Comparison of ENCODE assay signal across 8 mouse cellular contexts in the genomic region with DNA sequence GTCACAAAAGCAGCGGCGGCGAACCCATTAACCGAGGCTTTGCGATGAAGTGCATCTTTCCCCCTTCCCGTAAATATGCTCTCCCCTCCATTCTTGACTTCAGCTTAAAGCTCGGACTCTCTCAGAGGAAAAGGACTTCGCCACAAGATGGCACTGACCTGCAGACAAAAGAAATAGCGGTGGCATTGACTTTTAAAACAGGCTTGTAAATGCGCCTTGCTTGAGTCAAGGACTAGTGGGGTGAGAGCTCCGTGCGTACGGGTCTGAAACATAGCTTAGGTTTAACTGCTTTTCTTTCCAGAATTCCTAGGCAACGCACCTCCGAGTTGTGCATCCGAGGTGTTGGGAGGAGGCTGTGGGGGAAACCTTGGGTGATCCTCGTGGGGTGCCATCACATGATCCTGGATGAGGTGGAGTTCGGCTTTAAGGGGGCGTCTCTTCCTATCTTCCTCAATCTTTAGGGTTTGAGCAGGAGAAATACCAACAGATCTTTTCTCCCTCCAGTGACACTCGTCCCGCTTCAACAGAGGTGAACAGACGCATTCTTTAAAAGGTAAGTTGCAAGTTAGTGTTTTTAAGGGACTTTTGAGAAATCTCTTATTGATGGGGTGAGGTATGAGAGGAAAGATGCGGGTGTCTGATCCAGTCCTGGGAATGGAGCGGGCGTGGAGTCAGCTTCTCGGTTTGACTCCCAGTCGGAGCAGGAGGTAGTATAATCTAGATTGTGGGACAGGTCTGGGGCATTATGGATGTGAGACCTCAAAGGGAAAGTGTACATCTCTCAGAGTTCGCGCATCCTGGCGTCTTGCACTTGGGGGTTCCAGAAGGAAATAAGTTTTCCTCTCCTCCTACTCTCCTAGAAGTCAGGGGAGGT. TPM values are rescaled to one million over a fixed set of nuclear protein-coding genes. Genes with fewer than 3 reads are reported as not detected.
A peak's percentile ranks its signal among the peaks of the same experiment; 100 is the strongest.
DNase-seq lines count a peak whose midpoint lies in the region; ATAC-seq and TF ChIP-seq lines count a peak whose summit lies in the region.

Gene Npy1r (plus strand): TSS at position 223 of the 874 bp plus-strand sequence.

- H3K9ac ChIP-seq in hindbrain, embryonic 15.5 days: peak within 1 kb of the TSS; percentile 44

- H3K27me3 ChIP-seq in hindbrain, embryonic 15.5 days: 0 out of 2 replicates have a peak, but pooled peaks cover 7% of the 10 kb centered on the region
- no peaks in the 10 kb centered on the region for H3K27me3 ChIP-seq in thymus, adult 2 months (ENCODE audit: control insufficient read depth, insufficient read depth, low read length)

- no peak for TF ChIP-seq POLR2A in thymus, adult 2 months (IDR thresholded peaks at IDR 0.05; ENCODE audit: control insufficient read depth, extremely low read depth, insufficient read depth, low read length, poor library complexity)

- peak; percentile 89 for ATAC-seq in hindbrain, embryonic 15.5 days (ENCODE audit: low FRiP score, low read depth)

- no peaks in the 10 kb centered on the region for H3K9me3 ChIP-seq in hindbrain, embryonic 15.5 days

- no peak within 1 kb of the TSS for H3K27ac ChIP-seq in hindbrain, embryonic 15.5 days (replicated peaks)
- H3K27ac ChIP-seq in thymus, adult 2 months (ENCODE audit: control insufficient read depth, insufficient read depth, low read length): no peak within 1 kb of the TSS

- DNase-seq in 416B (ENCODE audit: low read depth): peak; percentile 1
- DNase-seq in adrenal gland, postnatal 14 days: peak; percentile 47
- DNase-seq in forelimb bud, embryonic 11.5 days (ENCODE audit: low read depth, low spot score): peak; percentile 68
- DNase-seq in layer of hippocampus, postnatal 36 days: peak; percentile 62 to 66
- DNase-seq in lung, postnatal 10 days: peak; percentile 63
- DNase-seq in right cerebral cortex, postnatal 25 days: peak; percentile 60
- DNase-seq in thymus, adult 2 months: no peak

- no peaks in the 10 kb centered on the region for H3K36me3 ChIP-seq in hindbrain, embryonic 15.5 days
- H3K36me3 ChIP-seq in thymus, adult 2 months (ENCODE audit: control insufficient read depth, insufficient read depth, low read length): no peaks in the 10 kb centered on the region

- H3K4me2 ChIP-seq in hindbrain, embryonic 15.5 days: peak within 1 kb of the TSS; percentile 75

- peaks cover 14% of the 10 kb centered on the region for H3K4me1 ChIP-seq in hindbrain, embryonic 15.5 days (replicated peaks)
- no peaks in the 10 kb centered on the region for H3K4me1 ChIP-seq in thymus, adult 2 months (replicated peaks; ENCODE audit: control insufficient read depth, insufficient read depth, low read length)

- no peak for TF ChIP-seq CTCF in thymus, adult 2 months (IDR thresholded peaks at IDR 0.05; ENCODE audit: borderline replicate concordance, control insufficient read depth, extremely low read depth, insufficient read depth, low read length, poor library complexity)

- under 1% methylated on average over 30 of the region's 30 CpGs for WGBS in hindbrain, embryonic 15.5 days
- 7% methylated on average over 30 of the region's 30 CpGs for WGBS in thymus, adult 2 months

- H3K4me3 ChIP-seq in hindbrain, embryonic 15.5 days: peak within 1 kb of the TSS; percentile 45
- no peak within 1 kb of the TSS for H3K4me3 ChIP-seq in thymus, adult 2 months (ENCODE audit: control insufficient read depth, insufficient read depth, low read length)

RNA-seq across cellular contexts. Expression of gene Npy1r, which starts in this region (rescaled TPM):
- total RNA-seq in adrenal gland, postnatal 14 days (2021): 3.1 and 5.8 TPM in 2 replicates
- 8.8 and 9.8 TPM in 2 replicates for polyA plus RNA-seq in hindbrain, embryonic 15.5 days (2015; fragmentation: Nextera tagmentation; extraction: Ambion mirVana)
- total RNA-seq in layer of hippocampus, postnatal 36 days (2021): 10 to 100 TPM; 27.6 to 29.9 TPM
- polyA plus RNA-seq in thymus, adult 2 months (2012; rRNA removed): 0.77 and 1.1 TPM in 2 replicates
